Mouse (Mus musculus): ENCODE results near the gene Il17rb. TPM values are rescaled to one million over a fixed set of nuclear protein-coding genes. Genes with fewer than 3 reads are reported as not detected.

Gene Il17rb
- polyA plus RNA-seq, 1 experiment: 0.04 TPM

DNA sequence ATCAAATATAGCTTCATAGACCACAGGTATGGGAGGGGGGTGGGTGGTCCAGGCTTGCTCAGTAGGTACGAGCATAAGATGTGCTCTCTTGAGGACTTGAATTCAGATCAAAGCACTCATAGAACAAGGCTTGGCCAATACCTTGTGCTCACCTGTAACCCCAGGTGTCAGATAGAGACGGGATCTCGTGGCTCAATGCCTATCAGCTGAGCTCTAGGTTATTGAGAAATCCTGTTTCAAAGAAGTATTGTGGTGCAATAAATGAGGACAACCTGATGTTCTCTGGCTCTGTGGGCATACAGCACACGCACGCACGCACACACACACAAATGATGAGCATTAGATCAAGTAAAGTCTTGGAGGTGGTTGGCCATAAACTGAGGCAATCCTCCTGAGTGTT, 31.8 kb downstream of the Il17rb start:
- Histone ChIP-seq H3K79me2 (ENCODE audit: control insufficient read depth, insufficient read depth) (peaks cover 27% of the 10 kb centered on the region), H3K4me3 (no peak overlapping the region), H3ac (ENCODE audit: control insufficient read depth, insufficient read length) (no peak overlapping the region), H3K4me2 (ENCODE audit: low read depth) (no peak overlapping the region), H3K36me3 (ENCODE audit: control insufficient read depth, insufficient read depth) (peaks cover 37% of the 10 kb centered on the region), H3K27me3 (ENCODE audit: control insufficient read depth, insufficient read depth, insufficient read length) (no peaks in the 10 kb centered on the region)
- TF ChIP-seq USF1 (IDR thresholded peaks at IDR 0.05; ENCODE audit: low read depth) (no peak), POLR2AphosphoS2 (IDR thresholded peaks at IDR 0.05; ENCODE audit: insufficient read length, low read depth) (no peak), SRF (IDR thresholded peaks at IDR 0.05; ENCODE audit: control insufficient read depth, insufficient read length, low read depth) (no peak)

- Histone ChIP-seq H3K36me3 (ENCODE audit: control insufficient read depth, insufficient read depth) (peaks cover 37% of the 10 kb centered on the region), H3K27me3 (ENCODE audit: control insufficient read depth, insufficient read depth, insufficient read length) (no peaks in the 10 kb centered on the region), H3K4me3 (no peak overlapping the region), H3K4me2 (ENCODE audit: low read depth) (no peak overlapping the region), H3ac (ENCODE audit: control insufficient read depth, insufficient read length) (no peak overlapping the region), H3K79me2 (ENCODE audit: control insufficient read depth, insufficient read depth) (peaks cover 28% of the 10 kb centered on the region)
- TF ChIP-seq MAX (IDR thresholded peaks at IDR 0.05; ENCODE audit: low read depth) (no peak), USF1 (IDR thresholded peaks at IDR 0.05; ENCODE audit: low read depth) (no peak), POLR2A (IDR thresholded peaks at IDR 0.05; ENCODE audit: insufficient read length, low read depth) (no peak), MYOD1 (IDR thresholded peaks at IDR 0.05; ENCODE audit: control insufficient read depth in 1 of 3, insufficient read length in 2 of 3, low read depth in 2 of 3) (no peak), SRF (IDR thresholded peaks at IDR 0.05; ENCODE audit: control insufficient read depth, insufficient read length, low read depth) (no peak), CEBPB (IDR thresholded peaks at IDR 0.05; ENCODE audit: insufficient read depth, poor library complexity, severe bottlenecking) (no peak), POLR2AphosphoS2 (IDR thresholded peaks at IDR 0.05; ENCODE audit: insufficient read length, low read depth) (no peak), E2F4 (IDR thresholded peaks at IDR 0.05; ENCODE audit: insufficient read depth) (no peak), TCF12 (IDR thresholded peaks at IDR 0.05; ENCODE audit: insufficient read depth, poor library complexity, severe bottlenecking) (no peak), MYOG (IDR thresholded peaks at IDR 0.05; ENCODE audit: control insufficient read depth in 1 of 3, insufficient read depth in 1 of 3, insufficient read length in 2 of 3, low read depth in 2 of 3) (no peak), REST (IDR thresholded peaks at IDR 0.05; ENCODE audit: insufficient read depth, insufficient read length) (no peak), TCF3 (IDR thresholded peaks at IDR 0.05; ENCODE audit: insufficient read length, low read depth) (no peak)
These were observed 36.7 kb downstream of the Il17rb start for GRCm38 (mm10) chr14:29971993-29972392.

DNA sequence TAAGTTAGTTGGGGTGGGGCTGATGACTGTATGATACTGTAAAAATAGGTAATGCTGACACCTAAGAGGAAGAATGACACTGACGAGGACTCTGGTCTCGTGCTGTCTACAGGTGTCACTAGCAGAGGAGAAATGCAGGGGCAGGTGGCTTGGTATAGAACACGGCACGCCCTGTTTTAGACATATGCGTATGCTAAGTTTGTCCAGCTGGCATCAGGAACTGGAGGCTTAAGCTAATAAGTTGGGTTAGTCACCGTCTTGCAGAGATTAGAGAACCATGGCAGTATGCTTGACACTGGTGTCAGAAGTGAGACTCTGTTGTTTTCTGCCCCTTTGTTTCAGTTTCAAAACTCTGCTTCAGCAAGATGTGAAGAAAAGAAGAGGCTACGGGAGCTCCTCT, 37.2 kb downstream of the Il17rb start:
- no peaks in the 10 kb centered on the region for H3K27me3 ChIP-seq (ENCODE audit: control insufficient read depth, insufficient read depth, insufficient read length)
- H3K4me3 ChIP-seq: no peak overlapping the region
- no peak overlapping the region for H3K4me2 ChIP-seq (ENCODE audit: low read depth)
- H3K79me2 ChIP-seq (ENCODE audit: control insufficient read depth, insufficient read depth): peaks cover 28% of the 10 kb centered on the region
- no peak for TF ChIP-seq SRF (IDR thresholded peaks at IDR 0.05; ENCODE audit: control insufficient read depth, insufficient read length, low read depth)
- no peak for TF ChIP-seq POLR2AphosphoS2 (IDR thresholded peaks at IDR 0.05; ENCODE audit: insufficient read length, low read depth)
- no peak for TF ChIP-seq TCF3 (IDR thresholded peaks at IDR 0.05; ENCODE audit: insufficient read length, low read depth)
- TF ChIP-seq MYOG (IDR thresholded peaks at IDR 0.05; ENCODE audit: control insufficient read depth in 1 of 3, insufficient read depth in 1 of 3, insufficient read length in 2 of 3, low read depth in 2 of 3): no peak
- TF ChIP-seq MYOD1 (IDR thresholded peaks at IDR 0.05; ENCODE audit: control insufficient read depth in 1 of 3, insufficient read length in 2 of 3, low read depth in 2 of 3): no peak
- no peak for TF ChIP-seq POLR2A (IDR thresholded peaks at IDR 0.05; ENCODE audit: insufficient read length, low read depth)
- no peak for TF ChIP-seq E2F4 (IDR thresholded peaks at IDR 0.05; ENCODE audit: insufficient read depth)
- TF ChIP-seq MAX (IDR thresholded peaks at IDR 0.05; ENCODE audit: low read depth): no peak
- no peak for TF ChIP-seq CEBPB (IDR thresholded peaks at IDR 0.05; ENCODE audit: insufficient read depth, poor library complexity, severe bottlenecking)
- no peak for TF ChIP-seq USF1 (IDR thresholded peaks at IDR 0.05; ENCODE audit: low read depth)
- TF ChIP-seq TCF12 (IDR thresholded peaks at IDR 0.05; ENCODE audit: insufficient read depth, poor library complexity, severe bottlenecking): no peak
- no peak for TF ChIP-seq REST (IDR thresholded peaks at IDR 0.05; ENCODE audit: insufficient read depth, insufficient read length)
- H3K36me3 ChIP-seq (ENCODE audit: control insufficient read depth, insufficient read depth): peaks cover 37% of the 10 kb centered on the region
- no peak overlapping the region for H3ac ChIP-seq (ENCODE audit: control insufficient read depth, insufficient read length)

DNA sequence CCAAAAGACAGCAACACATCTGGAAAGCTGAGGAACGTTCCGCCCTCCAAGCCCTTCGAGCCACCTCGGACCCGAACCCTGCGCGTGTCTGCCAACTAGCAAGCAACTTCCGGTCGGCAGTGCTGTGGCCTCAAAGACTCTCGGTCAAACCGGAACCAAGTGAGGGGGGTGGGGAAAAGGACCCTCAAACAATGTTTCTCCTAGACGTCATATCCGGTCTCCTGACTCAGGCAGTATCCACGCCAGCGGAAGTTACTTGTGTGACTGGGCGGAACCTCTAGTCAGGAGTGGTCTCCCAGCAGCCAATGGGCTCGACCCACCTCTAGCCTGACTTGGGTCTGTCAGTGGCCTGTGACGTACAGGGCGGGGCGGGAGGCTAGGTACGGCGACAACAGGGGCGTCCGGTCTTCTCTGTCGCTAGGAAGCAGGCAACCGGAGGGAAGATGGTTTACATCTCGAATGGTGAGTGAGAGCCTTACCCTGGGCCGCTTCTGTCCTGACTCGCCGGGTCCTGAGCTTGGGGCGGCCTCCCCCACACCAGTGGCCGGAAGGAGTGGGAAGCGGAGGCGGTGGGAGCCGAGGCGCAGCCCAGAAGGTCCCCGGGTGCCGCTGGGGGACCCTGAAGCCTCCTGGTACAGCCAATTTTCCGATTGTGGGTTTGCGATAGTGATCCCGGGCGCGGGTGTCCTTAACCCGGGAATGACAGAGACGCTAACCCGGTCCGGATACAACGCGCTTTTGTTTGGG, 40.4 kb downstream of the Il17rb start, which contains the start of gene Selenok:
TSS of gene Selenok (plus strand) at position 234 of the 747 bp plus-strand sequence.
- H3K36me3 ChIP-seq (ENCODE audit: control insufficient read depth, insufficient read depth): peaks cover 19% of the 10 kb centered on the region
- no peaks in the 10 kb centered on the region for H3K27me3 ChIP-seq (ENCODE audit: control insufficient read depth, insufficient read depth, insufficient read length)
- peak within 1 kb of the TSS; percentile 94 for H3ac ChIP-seq (ENCODE audit: control insufficient read depth, insufficient read length)
- H3K79me2 ChIP-seq (ENCODE audit: control insufficient read depth, insufficient read depth): peaks cover 28% of the 10 kb centered on the region
- TF ChIP-seq USF1 (IDR thresholded peaks at IDR 0.05; ENCODE audit: low read depth): peak; percentile 70
- peak in 1 of 3 experiments; percentile 2 for TF ChIP-seq MYOG (IDR thresholded peaks at IDR 0.05; ENCODE audit: control insufficient read depth in 1 of 3, insufficient read depth in 1 of 3, insufficient read length in 2 of 3, low read depth in 2 of 3)
- TF ChIP-seq CEBPB (IDR thresholded peaks at IDR 0.05; ENCODE audit: insufficient read depth, poor library complexity, severe bottlenecking): no peak
- peak; percentile 68 for TF ChIP-seq POLR2A (IDR thresholded peaks at IDR 0.05; ENCODE audit: insufficient read length, low read depth)
- TF ChIP-seq POLR2AphosphoS2 (IDR thresholded peaks at IDR 0.05; ENCODE audit: insufficient read length, low read depth): peak; percentile 46
- no peak for TF ChIP-seq SRF (IDR thresholded peaks at IDR 0.05; ENCODE audit: control insufficient read depth, insufficient read length, low read depth)
- peak within 1 kb of the TSS; percentile 88 for H3K4me2 ChIP-seq (ENCODE audit: low read depth)
- H3K4me3 ChIP-seq: peak within 1 kb of the TSS; percentile 93

GRCm38 (mm10) chr14:29967611-29968010, 41.1 kb downstream of the Il17rb start:
- Histone ChIP-seq H3K27me3 (ENCODE audit: control insufficient read depth, insufficient read depth, insufficient read length) (no peaks in the 10 kb centered on the region), H3K79me2 (ENCODE audit: control insufficient read depth, insufficient read depth) (peaks cover 28% of the 10 kb centered on the region), H3K4me3 (peak overlapping the region; percentile 93), H3K4me2 (ENCODE audit: low read depth) (peak overlapping the region; percentile 70), H3K36me3 (ENCODE audit: control insufficient read depth, insufficient read depth) (peaks cover 13% of the 10 kb centered on the region), H3ac (ENCODE audit: control insufficient read depth, insufficient read length) (peak overlapping the region; percentile 94)
- no peak for TF ChIP-seq USF1 (IDR thresholded peaks at IDR 0.05; ENCODE audit: low read depth)

Data from myocyte (in vitro differentiated cells).